ENCODE assay signal across 8 mouse cellular contexts in genomic region chr2:70471861-70472620, GRCm38 (mm10). TPM values are rescaled to one million over a fixed set of nuclear protein-coding genes. Genes with fewer than 3 reads are reported as not detected.
DNase-seq lines count a peak whose midpoint lies in the region; ATAC-seq lines count a peak whose summit lies in the region.

No protein-coding gene starts in this region.

- WGBS in heart, embryonic 13.5 days: under 1% methylated on average over 48 of the region's 48 CpGs
- under 1% methylated on average over 48 of the region's 48 CpGs for WGBS in hindbrain, embryonic 11.5 days
- 1% methylated on average over 48 of the region's 48 CpGs for WGBS in limb, embryonic 12.5 days
- WGBS in midbrain, embryonic 16.5 days: under 1% methylated on average over 47 of the region's 48 CpGs

- peak overlapping the region; percentile 54 for H3K4me3 ChIP-seq in heart, embryonic 13.5 days
- peak overlapping the region; percentile 32 for H3K4me3 ChIP-seq in hindbrain, embryonic 11.5 days (ENCODE audit: low read depth, low read length)
- peak overlapping the region; percentile 45 for H3K4me3 ChIP-seq in limb, embryonic 12.5 days (replicated peaks)
- peak overlapping the region; percentile 38 for H3K4me3 ChIP-seq in midbrain, embryonic 16.5 days (ENCODE audit: low read depth, low read length)

- intact Hi-C loops in heart, postnatal 25 days (cut with DNase I): no loop called here

- H3K4me2 ChIP-seq in heart, embryonic 13.5 days: peak overlapping the region; percentile 80
- H3K4me2 ChIP-seq in hindbrain, embryonic 11.5 days (replicated peaks; ENCODE audit: low read depth, low read length): peak overlapping the region; percentile 52
- peak overlapping the region; percentile 82 for H3K4me2 ChIP-seq in limb, embryonic 12.5 days
- peak overlapping the region; percentile 71 for H3K4me2 ChIP-seq in midbrain, embryonic 16.5 days (ENCODE audit: low read length)

- H3K9me3 ChIP-seq in heart, embryonic 13.5 days: no peaks in the 10 kb centered on the region
- H3K9me3 ChIP-seq in hindbrain, embryonic 11.5 days (ENCODE audit: control insufficient read depth, low read length): no peaks in the 10 kb centered on the region
- no peaks in the 10 kb centered on the region for H3K9me3 ChIP-seq in limb, embryonic 12.5 days
- H3K9me3 ChIP-seq in midbrain, embryonic 16.5 days (replicated peaks; ENCODE audit: control insufficient read depth, low read length, poor library complexity, severe bottlenecking): no peaks in the 10 kb centered on the region

- DNase-seq in heart, postnatal 25 days (ENCODE audit: low spot score): no peak
- peak; percentile 68 for DNase-seq in embryo, embryonic 10.5 days (ENCODE audit: low spot score)
- DNase-seq in hindbrain, embryonic 11.5 days (ENCODE audit: low spot score): peak; percentile 59
- no peak for DNase-seq in urinary bladder, adult 2 months (ENCODE audit: low spot score)
- no peak for DNase-seq in frontal cortex, postnatal 10 days (ENCODE audit: low spot score in 2 of 2)

- H3K9ac ChIP-seq in heart, embryonic 13.5 days: peak overlapping the region; percentile 56; the same call in 1 of the 2 replicates
- H3K9ac ChIP-seq in hindbrain, embryonic 11.5 days (ENCODE audit: low read depth, low read length): no peak overlapping the region
- H3K9ac ChIP-seq in limb, embryonic 12.5 days (replicated peaks): peak overlapping the region; percentile 42
- H3K9ac ChIP-seq in midbrain, embryonic 16.5 days (ENCODE audit: low read depth, low read length): peak overlapping the region; percentile 52

- no peak for ATAC-seq in heart, embryonic 13.5 days (ENCODE audit: extremely low read depth, insufficient number of reproducible peaks, low FRiP score, low TSS enrichment)
- ATAC-seq in hindbrain, embryonic 11.5 days (ENCODE audit: low FRiP score): no peak
- no peak for ATAC-seq in limb, embryonic 12.5 days (ENCODE audit: insufficient number of reproducible peaks, insufficient read depth, low FRiP score, low TSS enrichment, low read depth)
- peak; percentile 18; the same call in 1 of the 2 replicates for ATAC-seq in midbrain, embryonic 16.5 days

- H3K4me1 ChIP-seq in heart, embryonic 13.5 days: peaks cover 52% of the 10 kb centered on the region
- H3K4me1 ChIP-seq in hindbrain, embryonic 11.5 days (replicated peaks; ENCODE audit: control insufficient read depth, insufficient read depth, low read length): peaks cover 11% of the 10 kb centered on the region
- peaks cover 45% of the 10 kb centered on the region for H3K4me1 ChIP-seq in limb, embryonic 12.5 days (replicated peaks)
- peaks cover 38% of the 10 kb centered on the region for H3K4me1 ChIP-seq in midbrain, embryonic 16.5 days (ENCODE audit: control insufficient read depth, insufficient read depth, low read length)

- no peak overlapping the region for H3K27ac ChIP-seq in heart, embryonic 13.5 days (replicated peaks)
- H3K27ac ChIP-seq in hindbrain, embryonic 11.5 days (ENCODE audit: low read depth, low read length): no peak overlapping the region
- H3K27ac ChIP-seq in limb, embryonic 12.5 days: no peak overlapping the region
- H3K27ac ChIP-seq in midbrain, embryonic 16.5 days (ENCODE audit: low read length): no peak overlapping the region

- peaks cover 88% of the 10 kb centered on the region for H3K27me3 ChIP-seq in heart, embryonic 13.5 days (replicated peaks)
- peaks cover 54% of the 10 kb centered on the region for H3K27me3 ChIP-seq in hindbrain, embryonic 11.5 days (ENCODE audit: control insufficient read depth, insufficient read depth, low read length)
- H3K27me3 ChIP-seq in limb, embryonic 12.5 days: peaks cover 75% of the 10 kb centered on the region
- peaks cover 30% of the 10 kb centered on the region for H3K27me3 ChIP-seq in midbrain, embryonic 16.5 days (ENCODE audit: control insufficient read depth, insufficient read depth, low read depth, low read length)

- no peaks in the 10 kb centered on the region for H3K36me3 ChIP-seq in heart, embryonic 13.5 days
- no peaks in the 10 kb centered on the region for H3K36me3 ChIP-seq in hindbrain, embryonic 11.5 days (ENCODE audit: control insufficient read depth, insufficient read depth, low read length)
- no peaks in the 10 kb centered on the region for H3K36me3 ChIP-seq in limb, embryonic 12.5 days
- no peaks in the 10 kb centered on the region for H3K36me3 ChIP-seq in midbrain, embryonic 16.5 days (ENCODE audit: control insufficient read depth, insufficient read depth, low read length)

RNA-seq across cellular contexts. Expression of gene Sp5, which starts 2.7 kb away (rescaled TPM):
- polyA plus RNA-seq in heart, embryonic 13.5 days (2015; fragmentation: Nextera tagmentation; extraction: Ambion mirVana): 0.53 and 0.86 TPM in 2 replicates
- under 1 TPM in 1 of 2 experiments, not detected in 1; 0.17 TPM for total RNA-seq in heart, postnatal 25 days (2021)
- polyA plus RNA-seq in hindbrain, embryonic 11.5 days (2014; fragmentation: Nextera tagmentation; extraction: Ambion mirVana): 2.7 and 3.3 TPM in 2 replicates
- 0.92 and 1.0 TPM in 2 replicates for polyA plus RNA-seq in limb, embryonic 12.5 days (2016; fragmentation: Nextera tagmentation; extraction: Ambion mirVana)
- 13.2 and 21.3 TPM in 2 replicates for polyA plus RNA-seq in midbrain, embryonic 16.5 days (2015; fragmentation: Nextera tagmentation; extraction: Ambion mirVana)
- polyA plus RNA-seq in urinary bladder, adult 2 months (2012; rRNA removed): 0.15 and 0.31 TPM in 2 replicates

RNA-seq across cellular contexts. Expression of gene Erich2, which starts 36.6 kb away (rescaled TPM):
- polyA plus RNA-seq in heart, embryonic 13.5 days (2015; fragmentation: Nextera tagmentation; extraction: Ambion mirVana): 0.59 and 0.64 TPM in 2 replicates
- total RNA-seq in heart, postnatal 25 days (2021): not detected
- polyA plus RNA-seq in hindbrain, embryonic 11.5 days (2014; fragmentation: Nextera tagmentation; extraction: Ambion mirVana): 1.2 and 2.1 TPM in 2 replicates
- polyA plus RNA-seq in limb, embryonic 12.5 days (2016; fragmentation: Nextera tagmentation; extraction: Ambion mirVana): 0.38 and 0.93 TPM in 2 replicates
- polyA plus RNA-seq in midbrain, embryonic 16.5 days (2015; fragmentation: Nextera tagmentation; extraction: Ambion mirVana): 2.9 TPM in 2 replicates
- polyA plus RNA-seq in urinary bladder, adult 2 months (2012; rRNA removed): 0.78 and 1.3 TPM in 2 replicates

Comparison
In these comparisons a context has a peak if more than half of its experiments do, and no peak if none do; other contexts are left out.
1. DNase-seq: peak in embryo, embryonic 10.5 days (single experiment) and hindbrain, embryonic 11.5 days (single experiment); none in heart, postnatal 25 days (single experiment), urinary bladder, adult 2 months (single experiment) and frontal cortex, postnatal 10 days (0 of 2).
2. Peak in every context shown above with its lines, with median percentiles within 50 percentile points of each other: H3K4me2 ChIP-seq and H3K4me3 ChIP-seq.